Mouse (Mus musculus) thymus, adult 2 months (tissue): ENCODE data around the gene Ccdc185.

Experiments
- CTCF ChIP-seq: fragments of 200-500 bp; IDR thresholded peaks from 2 replicates; pipeline ENCODE4 v1.5.1; 2012; ENCODE audit warnings: mild to moderate bottlenecking, control low read depth, low read length, moderate library complexity, borderline replicate concordance; ENCODE audit not compliant: control insufficient read depth, poor library complexity, insufficient read depth; ENCODE audit errors: extremely low read depth
- POLR2A ChIP-seq: fragments of 200-500 bp; IDR thresholded peaks from 2 replicates; pipeline ENCODE4 v1.6.1; 2012; ENCODE audit warnings: mild to moderate bottlenecking, low read length, control low read depth, moderate library complexity; ENCODE audit not compliant: control insufficient read depth, poor library complexity, insufficient read depth; ENCODE audit errors: extremely low read depth

GRCm38 (mm10) chr1:182751301-182751700 is 2.3 kb upstream of the Ccdc185 start:
- TF ChIP-seq POLR2A (no peak), CTCF (no peak)
